Mouse (Mus musculus): Measurements from ENCODE around the gene Sh3rf1. TPM values are rescaled to one million over a fixed set of nuclear protein-coding genes. Genes with fewer than 3 reads are reported as not detected.

Gene Sh3rf1
- polyA plus RNA-seq, 2 experiments, result 8.8 to 12.8 TPM

GRCm38 (mm10) chr8:61316813-61317534 lies 93.3 kb downstream of the Sh3rf1 start:
- Histone ChIP-seq H3K27ac (replicated peaks; ENCODE audit: low read depth, low read length) (no peak overlapping the region), H3K4me2 (replicated peaks; ENCODE audit: low read depth, low read length, severe bottlenecking) (no peak overlapping the region), H3K9ac (ENCODE audit: low read depth, low read length, severe bottlenecking) (no peak overlapping the region), H3K27me3 (ENCODE audit: control insufficient read depth, insufficient read depth, low read length) (no peaks in the 10 kb centered on the region), H3K4me1 (ENCODE audit: control insufficient read depth, insufficient read depth, low read length) (no peaks in the 10 kb centered on the region), H3K36me3 (ENCODE audit: control insufficient read depth, insufficient read depth, low read length) (no peaks in the 10 kb centered on the region), H3K9me3 (ENCODE audit: control insufficient read depth, low read length) (peaks cover 5% of the 10 kb centered on the region; the same call in 1 of the 2 replicates), H3K4me3 (replicated peaks; ENCODE audit: low read length) (no peak overlapping the region)
- no peak for TF ChIP-seq POLR2A (IDR thresholded peaks at IDR 0.05; ENCODE audit: borderline replicate concordance, extremely low read depth, insufficient read depth, insufficient read length)
- WGBS, result 65% methylated on average over 10 of the region's 10 CpGs
- DNase-seq (ENCODE audit: low spot score) (no peak), ATAC-seq (ENCODE audit: low FRiP score, low read depth) (no peak)

- no peak for TF ChIP-seq POLR2A (IDR thresholded peaks at IDR 0.05; ENCODE audit: borderline replicate concordance, extremely low read depth, insufficient read depth, insufficient read length)
- no peaks in the 10 kb centered on the region for H3K27me3 ChIP-seq (ENCODE audit: control insufficient read depth, insufficient read depth, low read length)
- no peak overlapping the region for H3K9ac ChIP-seq (ENCODE audit: low read depth, low read length, severe bottlenecking)
- no peaks in the 10 kb centered on the region for H3K36me3 ChIP-seq (ENCODE audit: control insufficient read depth, insufficient read depth, low read length)
- ATAC-seq (ENCODE audit: low FRiP score, low read depth) (no peak), DNase-seq (ENCODE audit: low spot score) (no peak)
- H3K4me1 ChIP-seq (ENCODE audit: control insufficient read depth, insufficient read depth, low read length), result peaks cover 5% of the 10 kb centered on the region
- no peak overlapping the region for H3K4me3 ChIP-seq (replicated peaks; ENCODE audit: low read length)
- H3K27ac ChIP-seq (replicated peaks; ENCODE audit: low read depth, low read length), result no peak overlapping the region
- peaks cover 5% of the 10 kb centered on the region; the same call in 1 of the 2 replicates for H3K9me3 ChIP-seq (ENCODE audit: control insufficient read depth, low read length)
- 89% methylated on average over 6 of the region's 6 CpGs for WGBS
- H3K4me2 ChIP-seq (replicated peaks; ENCODE audit: low read depth, low read length, severe bottlenecking), result no peak overlapping the region
Measured at GRCm38 (mm10) chr8:61317535-61318136, 94.0 kb downstream of the Sh3rf1 start.

- Histone ChIP-seq H3K9ac (ENCODE audit: low read depth, low read length, severe bottlenecking) (no peak overlapping the region), H3K27me3 (ENCODE audit: control insufficient read depth, insufficient read depth, low read length) (no peaks in the 10 kb centered on the region), H3K4me2 (replicated peaks; ENCODE audit: low read depth, low read length, severe bottlenecking) (no peak overlapping the region), H3K4me1 (ENCODE audit: control insufficient read depth, insufficient read depth, low read length) (peaks cover 28% of the 10 kb centered on the region), H3K4me3 (replicated peaks; ENCODE audit: low read length) (no peak overlapping the region), H3K36me3 (ENCODE audit: control insufficient read depth, insufficient read depth, low read length) (no peaks in the 10 kb centered on the region), H3K9me3 (ENCODE audit: control insufficient read depth, low read length) (peaks cover 5% of the 10 kb centered on the region; the same call in 1 of the 2 replicates), H3K27ac (replicated peaks; ENCODE audit: low read depth, low read length) (no peak overlapping the region)
- WGBS, result 54% methylated on average over 3 of the region's 3 CpGs
- ATAC-seq (ENCODE audit: low FRiP score, low read depth) (no peak), DNase-seq (ENCODE audit: low spot score) (no peak)
- TF ChIP-seq POLR2A (IDR thresholded peaks at IDR 0.05; ENCODE audit: borderline replicate concordance, extremely low read depth, insufficient read depth, insufficient read length), result no peak
Measured at GRCm38 (mm10) chr8:61321216-61321615, 97.5 kb downstream of the Sh3rf1 start.

- WGBS, result 69% methylated on average over 5 of the region's 5 CpGs
- no peak for TF ChIP-seq POLR2A (IDR thresholded peaks at IDR 0.05; ENCODE audit: borderline replicate concordance, extremely low read depth, insufficient read depth, insufficient read length)
- ATAC-seq (ENCODE audit: low FRiP score, low read depth) (no peak), DNase-seq (ENCODE audit: low spot score) (no peak)
- H3K27ac ChIP-seq (replicated peaks; ENCODE audit: low read depth, low read length), result no peak overlapping the region
- peaks cover 4% of the 10 kb centered on the region; the same call in 1 of the 2 replicates for H3K9me3 ChIP-seq (ENCODE audit: control insufficient read depth, low read length)
- H3K36me3 ChIP-seq (ENCODE audit: control insufficient read depth, insufficient read depth, low read length), result no peaks in the 10 kb centered on the region
- no peaks in the 10 kb centered on the region for H3K27me3 ChIP-seq (ENCODE audit: control insufficient read depth, insufficient read depth, low read length)
- H3K4me1 ChIP-seq (ENCODE audit: control insufficient read depth, insufficient read depth, low read length), result peaks cover 28% of the 10 kb centered on the region
- H3K9ac ChIP-seq (ENCODE audit: low read depth, low read length, severe bottlenecking), result no peak overlapping the region
- no peak overlapping the region for H3K4me3 ChIP-seq (replicated peaks; ENCODE audit: low read length)
- no peak overlapping the region for H3K4me2 ChIP-seq (replicated peaks; ENCODE audit: low read depth, low read length, severe bottlenecking)
Measured at GRCm38 (mm10) chr8:61321780-61322179, 98.1 kb downstream of the Sh3rf1 start.

- H3K27me3 ChIP-seq (ENCODE audit: control insufficient read depth, insufficient read depth, low read length), result no peaks in the 10 kb centered on the region
- no peak overlapping the region for H3K9ac ChIP-seq (ENCODE audit: low read depth, low read length, severe bottlenecking)
- no peaks in the 10 kb centered on the region for H3K36me3 ChIP-seq (ENCODE audit: control insufficient read depth, insufficient read depth, low read length)
- WGBS, result 24% methylated on average over 8 of the region's 8 CpGs
- ATAC-seq (ENCODE audit: low FRiP score, low read depth) (no peak), DNase-seq (ENCODE audit: low spot score) (no peak)
- H3K4me3 ChIP-seq (replicated peaks; ENCODE audit: low read length), result no peak overlapping the region
- no peak overlapping the region for H3K27ac ChIP-seq (replicated peaks; ENCODE audit: low read depth, low read length)
- TF ChIP-seq POLR2A (IDR thresholded peaks at IDR 0.05; ENCODE audit: borderline replicate concordance, extremely low read depth, insufficient read depth, insufficient read length), result no peak
- no peak overlapping the region for H3K4me2 ChIP-seq (replicated peaks; ENCODE audit: low read depth, low read length, severe bottlenecking)
- no peaks in the 10 kb centered on the region for H3K9me3 ChIP-seq (ENCODE audit: control insufficient read depth, low read length)
- peaks cover 28% of the 10 kb centered on the region for H3K4me1 ChIP-seq (ENCODE audit: control insufficient read depth, insufficient read depth, low read length)
Measured at GRCm38 (mm10) chr8:61322462-61322861, 98.8 kb downstream of the Sh3rf1 start.

Data from limb, embryonic 14.5 days (tissue).